Mouse (Mus musculus) neutrophil, adult 83 days (primary cell): ENCODE measurements around the gene Uhrf1. TPM values are rescaled to one million over a fixed set of nuclear protein-coding genes. Genes with fewer than 3 reads are reported as not detected.

Experiments
- total RNA-seq, 2 experiments: library from RNA; stranded (reverse); gene quantifications; one replicate each; pipeline ENCODE4 v1.2.4; 2023

The Uhrf1 gene
- total RNA-seq = 100 to 1,000 TPM in 1 of 2 experiments, 10 to 100 TPM in 1; 87.5 to 111 TPM

GRCm38 (mm10) chr17:56303160-56303846 lies at the start of gene Uhrf1:
Gene Uhrf1, plus strand, starts transcription at chr17:56303321.

DNA sequence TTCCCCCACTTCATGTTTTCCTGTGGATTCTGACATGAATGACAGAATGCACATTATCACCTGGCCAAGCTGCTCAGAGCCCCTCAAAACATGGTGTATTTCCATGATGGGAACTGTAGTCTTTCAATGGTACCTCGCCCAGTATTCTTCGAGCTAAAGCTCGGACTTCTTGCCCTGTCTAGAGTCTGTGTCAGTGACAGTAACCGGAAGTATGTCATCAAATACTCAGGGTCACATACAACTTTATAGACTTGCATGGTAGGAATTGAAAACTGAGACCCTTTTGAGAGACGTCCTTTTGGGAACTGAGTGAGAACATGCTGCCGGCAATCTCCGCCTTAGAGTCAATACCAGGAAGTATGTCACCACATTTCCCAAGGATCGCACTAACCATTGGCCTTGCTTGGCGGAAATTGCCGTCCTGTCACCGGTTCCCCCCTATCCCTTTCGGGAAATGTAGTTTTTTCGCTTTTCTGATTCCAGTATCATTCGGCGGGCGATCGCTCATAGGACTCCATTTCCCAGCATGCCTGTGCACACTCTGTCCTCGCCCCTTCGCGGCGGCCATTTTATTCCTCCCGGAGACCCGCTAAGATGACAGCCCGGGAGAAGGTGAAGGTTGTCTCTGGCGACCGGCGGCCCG lies 46.8 kb upstream of the Uhrf1 start, which contains the start of gene Fem1a:
TSS of gene Fem1a (plus strand) at position 572 of the 643 bp plus-strand sequence.

DNA sequence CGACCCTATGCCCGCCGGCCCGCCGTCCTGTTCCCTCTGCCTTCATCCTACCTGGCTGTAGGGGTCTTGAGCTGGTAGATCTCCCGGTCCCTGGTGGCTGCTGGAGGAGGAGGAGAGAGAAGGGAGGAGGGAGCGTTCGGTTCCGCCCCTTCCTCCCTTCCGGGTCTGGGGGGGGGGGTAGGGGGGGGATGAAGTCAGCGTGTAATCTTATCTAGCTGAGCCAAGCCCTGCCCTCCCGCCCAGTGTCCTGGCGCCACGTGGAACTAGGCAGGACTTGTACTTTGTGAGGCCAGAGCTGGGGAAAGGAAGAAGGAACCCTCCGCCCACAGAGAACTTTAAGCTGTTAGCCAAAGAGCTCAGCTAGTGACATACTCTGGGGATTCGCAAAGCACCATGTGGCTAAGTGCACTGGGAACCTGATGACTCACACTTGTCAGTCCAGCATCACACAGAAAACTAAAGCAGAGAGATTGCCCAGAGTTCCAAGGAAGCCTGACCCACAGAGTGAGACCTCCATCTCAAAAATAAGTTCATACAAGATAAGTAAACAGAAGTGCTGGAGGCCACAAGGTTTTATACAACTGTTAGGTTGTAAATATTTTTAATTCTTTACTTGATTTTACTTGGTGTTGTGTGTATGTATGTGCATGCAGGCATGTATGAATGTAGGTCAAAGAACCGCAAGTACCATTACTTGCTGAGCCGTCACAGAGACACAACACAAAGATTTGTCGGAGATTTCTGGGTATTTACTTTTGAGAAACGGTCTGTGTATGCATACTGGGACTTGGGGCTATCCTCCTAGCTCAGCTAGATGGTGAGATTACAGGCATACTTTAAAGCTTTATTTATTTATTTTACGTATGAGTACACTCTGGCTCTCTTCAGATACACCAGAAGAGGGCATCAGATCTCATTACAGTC lies 26.2 kb upstream of the Uhrf1 start, which contains the start of gene Ticam1:
TSS of gene Ticam1 (minus strand) at position 144 of the 924 bp plus-strand sequence.

GRCm38 (mm10) chr17:56292531-56293222 lies 10.4 kb upstream of the Uhrf1 start, which contains the start of gene Plin3:
Gene Plin3, minus strand, starts transcription at chr17:56292873.

GRCm38 (mm10) chr17:56300186-56300585 lies 2.9 kb upstream of the Uhrf1 start, which contains the start of gene Arrdc5:
Gene Arrdc5, minus strand, starts transcription at chr17:56300286.

GRCm38 (mm10) chr17:56325450-56326152 lies 22.5 kb downstream of the Uhrf1 start, which contains the start of gene Kdm4b:
Gene Kdm4b, plus strand, starts transcription at chr17:56326062.

Other genes starting within 250 kb of the Uhrf1 start
- gene Ubxn6, start 228.3 kb upstream of the Uhrf1 start, total RNA-seq = 10 to 100 TPM; 24.1 to 29.2 TPM
- 10 to 100 TPM; 49.3 to 54.5 TPM for gene Hdgfl2, start 223.7 kb upstream of the Uhrf1 start, total RNA-seq
- under 1 TPM; 0.28 to 0.49 TPM for gene Plin4, start 193.5 kb upstream of the Uhrf1 start, total RNA-seq
- gene Plin5, start 185.7 kb upstream of the Uhrf1 start, total RNA-seq = 1 to 10 TPM in 1 of 2 experiments, under 1 TPM in 1; 0.94 to 1.9 TPM
- 100 to 1,000 TPM; 184 to 229 TPM for gene Lrg1, start 181.3 kb upstream of the Uhrf1 start, total RNA-seq
- gene Sema6b, start 163.0 kb upstream of the Uhrf1 start, total RNA-seq = 1 to 10 TPM; 5.7 to 5.8 TPM
- 1 to 10 TPM; 2.2 to 2.3 TPM for gene Tnfaip8l1, start 140.8 kb upstream of the Uhrf1 start, total RNA-seq
- 10 to 100 TPM; 30.2 to 32.1 TPM for gene Mydgf, start 119.4 kb upstream of the Uhrf1 start, total RNA-seq
- gene Dpp9, start 84.4 kb upstream of the Uhrf1 start, total RNA-seq = 10 to 100 TPM; 34.8 to 38.4 TPM
- 10 to 100 TPM; 13.9 to 14.6 TPM for gene Fem1a, start 46.5 kb upstream of the Uhrf1 start, total RNA-seq
- gene Ticam1, start 26.5 kb upstream of the Uhrf1 start, total RNA-seq = 10 to 100 TPM; 12.9 to 13.2 TPM
- 10 to 100 TPM; 44.9 to 47.3 TPM for gene Plin3, start 10.4 kb upstream of the Uhrf1 start, total RNA-seq
- not detected for gene Arrdc5, start 3.0 kb upstream of the Uhrf1 start, total RNA-seq
- 10 to 100 TPM; 19.0 to 22.6 TPM for gene Kdm4b, start 22.7 kb downstream of the Uhrf1 start, total RNA-seq
- gene Ptprs, start 173.2 kb downstream of the Uhrf1 start, total RNA-seq = 10 to 100 TPM; 22.9 to 28.8 TPM
- gene Znrf4, start 209.1 kb downstream of the Uhrf1 start, total RNA-seq = not detected